Mouse (Mus musculus) ES-Bruce4 (cell line): Measurements from ENCODE around the gene Dennd4a.

ENCODE experiments used
- CTCF ChIP-seq: IDR thresholded peaks from one replicate; pipeline ENCODE4 v1.8.1; 2011; ENCODE audit warnings: low read depth, low read length
- POLR2A ChIP-seq: IDR thresholded peaks from one replicate; pipeline ENCODE4 v1.8.1; 2011; ENCODE audit warnings: low read length; ENCODE audit not compliant: insufficient read depth

DNA sequence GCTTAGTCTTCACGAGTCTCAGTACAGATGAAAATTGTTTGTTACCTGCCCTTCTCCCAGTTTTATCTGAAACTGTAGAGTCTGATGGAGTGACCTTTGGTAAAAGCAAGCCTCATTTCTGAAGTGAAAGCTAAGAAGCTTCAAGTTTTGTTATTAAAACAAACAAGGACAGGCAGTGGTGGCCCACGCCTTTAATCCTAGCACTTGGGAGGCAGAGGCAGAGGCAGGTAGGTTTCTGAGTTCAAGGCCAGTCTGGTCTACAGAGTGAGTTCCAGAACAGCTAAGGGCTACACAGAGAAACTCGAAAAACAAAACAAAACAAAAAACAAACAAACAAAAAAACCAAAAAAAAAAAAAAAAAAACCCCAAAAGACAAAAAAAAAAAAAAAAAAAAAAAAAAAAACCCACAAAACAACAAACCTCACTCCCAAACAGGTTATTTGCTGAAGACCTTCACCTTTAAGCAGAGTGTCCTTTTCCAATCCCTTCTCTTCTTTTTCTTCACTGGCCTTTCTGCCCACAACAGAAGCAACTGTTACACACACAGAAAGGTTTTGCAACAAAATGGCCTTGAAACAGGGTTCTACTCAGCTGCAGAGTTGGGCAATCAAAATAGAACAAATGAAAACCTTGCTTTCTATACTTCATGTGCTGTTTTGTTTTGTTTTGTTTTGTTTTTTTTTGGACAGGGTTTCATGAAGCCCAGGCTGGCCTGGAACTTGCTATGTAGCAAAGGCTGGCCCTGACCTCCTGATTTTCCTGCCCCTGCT, 15.1 kb upstream of the Dennd4a start:
- no peak for TF ChIP-seq CTCF
- no peak for TF ChIP-seq POLR2A
